Mouse (Mus musculus): ENCODE results near the gene Nepro. TPM values are rescaled to one million over a fixed set of nuclear protein-coding genes. Genes with fewer than 3 reads are reported as not detected.

Nepro gene
- polyA plus RNA-seq, 1 experiment from 2014 or later = 6.6 TPM

DNA sequence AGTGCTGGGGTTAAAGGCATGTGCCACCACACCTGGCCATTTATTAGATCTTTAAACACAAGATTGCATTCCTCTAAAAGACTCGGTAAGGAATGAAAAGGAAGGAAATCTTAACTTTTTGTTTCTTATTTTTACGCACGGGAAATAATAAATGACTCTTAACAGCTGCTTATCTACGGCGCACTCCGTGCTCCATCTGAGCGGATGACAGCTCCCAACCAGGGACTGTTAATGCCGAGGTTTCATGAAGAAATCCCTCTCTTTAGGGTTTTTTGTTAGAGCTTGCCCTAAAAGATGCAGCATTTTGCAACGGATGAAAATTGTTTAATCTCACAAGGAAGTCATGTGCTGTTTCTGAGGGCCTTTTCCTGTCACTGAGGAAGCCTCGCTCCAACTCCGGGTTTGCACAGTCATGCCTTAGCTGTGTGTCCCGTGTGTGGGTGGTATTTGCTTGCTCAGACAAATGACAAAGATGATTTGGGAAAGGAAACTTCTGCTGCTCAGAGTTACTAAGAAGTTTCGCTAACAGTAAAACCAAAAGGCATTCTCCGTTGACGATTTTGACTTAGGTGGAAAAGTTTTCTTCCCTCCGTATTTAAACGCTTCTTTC, 54.5 kb downstream of the Nepro start:
- Histone ChIP-seq H3K4me3 (no peak overlapping the region), H3K4me1 (no peaks in the 10 kb centered on the region), H3K27ac (no peak overlapping the region), H3K27me3 (no peaks in the 10 kb centered on the region), H3K9ac (no peak overlapping the region), H3K4me2 (no peak overlapping the region), H3K9me3 (replicated peaks) (no peaks in the 10 kb centered on the region), H3K36me3 (ENCODE audit: poor library complexity, severe bottlenecking) (no peaks in the 10 kb centered on the region)
- WGBS = 85% methylated on average over 17 of the region's 17 CpGs
- no peak for ATAC-seq

- ATAC-seq = no peak
- Histone ChIP-seq H3K9me3 (replicated peaks) (no peaks in the 10 kb centered on the region), H3K9ac (no peak overlapping the region), H3K36me3 (ENCODE audit: poor library complexity, severe bottlenecking) (no peaks in the 10 kb centered on the region), H3K4me2 (no peak overlapping the region), H3K27ac (no peak overlapping the region), H3K4me1 (no peaks in the 10 kb centered on the region), H3K27me3 (no peaks in the 10 kb centered on the region), H3K4me3 (no peak overlapping the region)
- WGBS = 95% methylated on average over 5 of the region's 5 CpGs
Observed at GRCm38 (mm10) chr16:44779494-44779893, 55.4 kb downstream of the Nepro start.

DNA sequence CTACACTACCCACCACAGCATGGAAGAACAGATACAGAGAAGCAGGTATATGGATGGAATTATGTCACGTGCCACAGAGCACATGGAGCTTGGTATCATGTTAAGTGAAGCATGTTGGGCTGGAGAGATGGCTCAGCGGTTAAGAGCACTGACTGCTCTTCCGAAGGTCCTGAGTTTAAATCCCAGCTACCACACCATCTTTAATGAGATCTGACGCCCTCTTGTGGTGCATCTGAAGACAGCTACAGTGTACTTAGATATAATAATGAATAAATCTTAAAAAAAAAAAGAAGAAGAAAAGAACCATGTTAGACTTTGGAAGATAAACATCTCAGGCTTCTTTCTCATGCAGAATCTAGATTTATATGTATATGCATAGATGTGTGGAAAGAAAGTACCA, 56.6 kb downstream of the Nepro start:
- no peak overlapping the region for H3K9ac ChIP-seq
- H3K4me2 ChIP-seq = no peak overlapping the region
- ATAC-seq = no peak
- H3K27ac ChIP-seq = no peak overlapping the region
- no peaks in the 10 kb centered on the region for H3K36me3 ChIP-seq (ENCODE audit: poor library complexity, severe bottlenecking)
- no peaks in the 10 kb centered on the region for H3K4me1 ChIP-seq
- H3K4me3 ChIP-seq = no peak overlapping the region
- H3K9me3 ChIP-seq (replicated peaks) = no peaks in the 10 kb centered on the region
- no peaks in the 10 kb centered on the region for H3K27me3 ChIP-seq
- 60% methylated on average over 4 of the region's 4 CpGs for WGBS

Other genes starting within 250 kb of the Nepro start
- 20.6 and 21.2 TPM in 2 replicates for gene Boc, start 165.4 kb upstream of the Nepro start, polyA plus RNA-seq (2015; fragmentation: Nextera tagmentation; extraction: Ambion mirVana)
- gene Gtpbp8, start 22.1 kb downstream of the Nepro start, polyA plus RNA-seq (2015; fragmentation: Nextera tagmentation; extraction: Ambion mirVana) = 32.1 and 34.1 TPM in 2 replicates
- 0.15 and 0.43 TPM in 2 replicates for gene Cd200r1, start 41.4 kb downstream of the Nepro start, polyA plus RNA-seq (2015; fragmentation: Nextera tagmentation; extraction: Ambion mirVana)
- gene Cd200r4, start 87.4 kb downstream of the Nepro start, polyA plus RNA-seq (2015; fragmentation: Nextera tagmentation; extraction: Ambion mirVana) = 0.10 TPM in 1 of 2 replicates, not detected in the other
- gene Cd200r2, start 142.8 kb downstream of the Nepro start, polyA plus RNA-seq (2015; fragmentation: Nextera tagmentation; extraction: Ambion mirVana) = not detected in 2 replicates
- gene Cd200r3, start 219.4 kb downstream of the Nepro start, polyA plus RNA-seq (2015; fragmentation: Nextera tagmentation; extraction: Ambion mirVana) = not detected in 2 replicates